Mouse (Mus musculus): ENCODE data around the gene Oxa1l. TPM values are rescaled to one million over a fixed set of nuclear protein-coding genes. Genes with fewer than 3 reads are reported as not detected.

Oxa1l gene
- 69.1 TPM for total RNA-seq (2023)

DNA sequence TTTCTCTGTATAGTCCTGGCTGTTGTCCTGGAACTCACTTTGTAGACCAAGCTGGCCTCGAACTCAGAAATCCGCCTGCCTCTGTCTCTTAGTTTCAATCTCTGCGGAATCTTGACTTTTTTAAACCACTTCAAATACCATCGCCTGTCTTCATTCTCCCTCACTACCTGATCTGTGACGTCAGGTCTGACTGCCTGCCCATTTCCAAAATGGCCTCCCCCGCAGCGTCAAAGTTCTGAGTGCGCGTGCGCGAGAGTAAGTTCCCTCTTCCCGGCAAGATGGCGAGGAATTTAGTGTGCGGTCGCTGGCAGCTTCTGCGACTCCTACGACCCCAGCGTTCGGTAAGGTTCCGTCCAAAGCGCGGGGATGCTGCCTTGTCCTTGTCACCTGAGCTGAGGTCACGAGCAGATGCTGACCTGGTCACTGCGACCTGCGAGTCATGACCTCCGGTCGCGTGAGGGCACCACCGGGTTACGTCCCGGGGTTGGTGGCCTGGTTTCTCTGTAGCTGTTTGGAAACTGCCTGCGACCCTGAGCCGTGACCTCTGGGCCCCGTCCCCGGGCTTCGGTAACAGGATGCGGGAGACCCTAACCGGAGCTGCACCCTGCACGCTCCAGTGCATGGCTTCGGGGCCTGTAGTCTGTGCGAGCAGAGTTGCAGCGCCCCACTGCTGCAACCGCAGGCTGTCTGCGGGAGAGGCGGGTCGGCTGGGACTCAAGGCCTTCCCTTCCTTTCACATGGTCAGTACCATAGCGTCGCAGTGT is at the start of gene Oxa1l:
Oxa1l (plus strand) TSS at position 258 of the 764 bp plus-strand sequence.

DNA sequence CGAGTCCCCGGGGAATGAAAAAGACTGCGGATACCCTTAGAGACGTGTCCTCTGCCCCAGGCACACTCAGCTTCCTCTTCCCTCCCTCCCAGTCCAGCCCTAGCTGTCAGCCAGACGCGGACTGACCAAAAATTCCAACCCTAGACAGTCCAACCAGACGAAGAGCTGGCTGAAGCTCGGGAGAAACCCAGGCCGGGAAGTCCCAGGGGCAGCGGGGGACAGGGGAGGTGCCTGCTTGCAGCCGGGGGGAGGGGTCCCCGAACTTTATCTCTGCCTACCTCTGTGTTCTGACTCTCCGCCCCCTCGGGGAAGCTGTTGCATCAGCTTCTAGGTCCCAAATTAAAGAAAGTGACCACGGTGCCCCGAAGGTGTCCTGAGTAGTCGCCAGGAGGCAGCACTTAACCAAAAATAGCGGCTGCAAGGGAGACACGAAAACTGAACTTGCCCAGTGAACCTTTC is 57.0 kb downstream of the Oxa1l start, which contains the start of gene Slc7a7:
Slc7a7 (minus strand) TSS at position 158 of the 459 bp plus-strand sequence.

Other genes with a start within 250 kb of the Oxa1l start
- 145 TPM for gene Dad1, start 106.7 kb upstream of the Oxa1l start, total RNA-seq (2023)
- gene Abhd4, start 106.6 kb upstream of the Oxa1l start, total RNA-seq (2023): 5.3 TPM
- gene Olfr49, start 75.9 kb upstream of the Oxa1l start, total RNA-seq (2023): not detected
- 3.4 TPM for gene Slc7a7, start 56.9 kb downstream of the Oxa1l start, total RNA-seq (2023)
- gene Mrpl52, start 66.1 kb downstream of the Oxa1l start, total RNA-seq (2023): 76.1 TPM
- gene Mmp14, start 70.8 kb downstream of the Oxa1l start, total RNA-seq (2023): 1.2 TPM
- gene Lrp10, start 103.3 kb downstream of the Oxa1l start, total RNA-seq (2023): 138 TPM
- gene Rem2, start 115.3 kb downstream of the Oxa1l start, total RNA-seq (2023): 0.41 TPM
- gene Prmt5, start 156.7 kb downstream of the Oxa1l start, total RNA-seq (2023): 29.1 TPM
- 18.8 TPM for gene Haus4, start 193.8 kb downstream of the Oxa1l start, total RNA-seq (2023)
- not detected for gene Ajuba, start 216.7 kb downstream of the Oxa1l start, total RNA-seq (2023)
- 3.2 TPM for gene 4931414P19Rik, start 245.2 kb downstream of the Oxa1l start, total RNA-seq (2023)